Mouse (Mus musculus): ENCODE measurements at regions not wholly inside any gene's neighbourhood (a gene's known extent, or its start where the extent isn't known, plus 50 kb on each side); places are given as distances from the start of the nearest gene placed in this dataset.

- Histone ChIP-seq H3K4me1 (ENCODE audit: control insufficient read depth, insufficient read depth, low read length) (no peaks in the 10 kb centered on the region), H3K4me3 (replicated peaks; ENCODE audit: extremely low read depth, low read depth, low read length) (no peak overlapping the region)
- DNase-seq, result no peak
- no peak for TF ChIP-seq POLR2A (IDR thresholded peaks at IDR 0.05; ENCODE audit: borderline replicate concordance, extremely low read depth, low read depth, low read length)
- no peak for TF ChIP-seq CTCF (IDR thresholded peaks at IDR 0.05; ENCODE audit: insufficient read depth, low read length)
- WGBS, result 63% methylated on average over 1 of the region's 1 CpGs
Observed at GRCm38 (mm10) chr13:69266071-69266470, 266.7 kb upstream of the Adcy2 start.

GRCm38 (mm10) chr13:69272506-69272905 is 261.0 kb upstream of the Nsun2 start:
- TF ChIP-seq POLR2A (IDR thresholded peaks at IDR 0.05; ENCODE audit: borderline replicate concordance, extremely low read depth, low read depth, low read length), result no peak
- no peak for TF ChIP-seq CTCF (IDR thresholded peaks at IDR 0.05; ENCODE audit: insufficient read depth, low read length)
- 27% methylated on average over 3 of the region's 3 CpGs for WGBS
- no peak overlapping the region for H3K4me3 ChIP-seq (replicated peaks; ENCODE audit: extremely low read depth, low read depth, low read length)
- no peaks in the 10 kb centered on the region for H3K4me1 ChIP-seq (ENCODE audit: control insufficient read depth, insufficient read depth, low read length)
- no peak for DNase-seq

GRCm38 (mm10) chr13:69279647-69280046 is 253.9 kb upstream of the Nsun2 start:
- no peak for TF ChIP-seq POLR2A (IDR thresholded peaks at IDR 0.05; ENCODE audit: borderline replicate concordance, extremely low read depth, low read depth, low read length)
- TF ChIP-seq CTCF (IDR thresholded peaks at IDR 0.05; ENCODE audit: insufficient read depth, low read length), result no peak
- 74% methylated on average over 8 of the region's 8 CpGs for WGBS
- H3K4me3 ChIP-seq (replicated peaks; ENCODE audit: extremely low read depth, low read depth, low read length), result no peak overlapping the region
- no peaks in the 10 kb centered on the region for H3K4me1 ChIP-seq (ENCODE audit: control insufficient read depth, insufficient read depth, low read length)
- no peak for DNase-seq

- 79% methylated on average over 1 of the region's 1 CpGs for WGBS
- H3K4me3 ChIP-seq (replicated peaks; ENCODE audit: extremely low read depth, low read depth, low read length), result no peak overlapping the region
- H3K4me1 ChIP-seq (ENCODE audit: control insufficient read depth, insufficient read depth, low read length), result no peaks in the 10 kb centered on the region
- DNase-seq, result no peak
- TF ChIP-seq CTCF (IDR thresholded peaks at IDR 0.05; ENCODE audit: insufficient read depth, low read length), result no peak
- no peak for TF ChIP-seq POLR2A (IDR thresholded peaks at IDR 0.05; ENCODE audit: borderline replicate concordance, extremely low read depth, low read depth, low read length)
Observed at GRCm38 (mm10) chr13:69294483-69294882, 239.1 kb upstream of the Nsun2 start.

- H3K4me3 ChIP-seq (replicated peaks; ENCODE audit: extremely low read depth, low read depth, low read length), result no peak overlapping the region
- no peak for DNase-seq
- 81% methylated on average over 2 of the region's 2 CpGs for WGBS
Observed at GRCm38 (mm10) chr13:69303316-69303715, 230.2 kb upstream of the Nsun2 start.

GRCm38 (mm10) chr13:69330412-69331000 is 203.0 kb upstream of the Nsun2 start:
- no peak for DNase-seq
- TF ChIP-seq POLR2A (IDR thresholded peaks at IDR 0.05; ENCODE audit: borderline replicate concordance, extremely low read depth, low read depth, low read length) (no peak), CTCF (IDR thresholded peaks at IDR 0.05; ENCODE audit: insufficient read depth, low read length) (no peak)
- 57% methylated on average over 8 of the region's 8 CpGs for WGBS
- Histone ChIP-seq H3K4me1 (ENCODE audit: control insufficient read depth, insufficient read depth, low read length) (no peaks in the 10 kb centered on the region), H3K4me3 (replicated peaks; ENCODE audit: extremely low read depth, low read depth, low read length) (no peak overlapping the region)

More at GRCm38 (mm10) chr13:69303316-69303715, 230.2 kb upstream of the Nsun2 start:
- H3K4me1 ChIP-seq (ENCODE audit: control insufficient read depth, insufficient read depth, low read length), result no peaks in the 10 kb centered on the region
- TF ChIP-seq POLR2A (IDR thresholded peaks at IDR 0.05; ENCODE audit: borderline replicate concordance, extremely low read depth, low read depth, low read length) (no peak), CTCF (IDR thresholded peaks at IDR 0.05; ENCODE audit: insufficient read depth, low read length) (no peak)

GRCm38 (mm10) chr13:69331537-69332435 is 201.8 kb upstream of the Nsun2 start:
- no peak for TF ChIP-seq POLR2A (IDR thresholded peaks at IDR 0.05; ENCODE audit: borderline replicate concordance, extremely low read depth, low read depth, low read length)
- no peak for TF ChIP-seq CTCF (IDR thresholded peaks at IDR 0.05; ENCODE audit: insufficient read depth, low read length)
- no peak overlapping the region for H3K4me3 ChIP-seq (replicated peaks; ENCODE audit: extremely low read depth, low read depth, low read length)

GRCm38 (mm10) chr13:69343806-69344205 is 189.7 kb upstream of the Nsun2 start:
- no peak for TF ChIP-seq CTCF (IDR thresholded peaks at IDR 0.05; ENCODE audit: insufficient read depth, low read length)
- no peak for TF ChIP-seq POLR2A (IDR thresholded peaks at IDR 0.05; ENCODE audit: borderline replicate concordance, extremely low read depth, low read depth, low read length)
- Histone ChIP-seq H3K4me1 (ENCODE audit: control insufficient read depth, insufficient read depth, low read length) (no peaks in the 10 kb centered on the region), H3K4me3 (replicated peaks; ENCODE audit: extremely low read depth, low read depth, low read length) (no peak overlapping the region)
- no peak for DNase-seq

More at GRCm38 (mm10) chr13:69331537-69332435, 201.8 kb upstream of the Nsun2 start:
- WGBS, result 60% methylated on average over 19 of the region's 19 CpGs
- H3K4me1 ChIP-seq (ENCODE audit: control insufficient read depth, insufficient read depth, low read length), result no peaks in the 10 kb centered on the region
- no peak for DNase-seq

GRCm38 (mm10) chr13:69357435-69357834 is 176.1 kb upstream of the Nsun2 start:
- TF ChIP-seq POLR2A (IDR thresholded peaks at IDR 0.05; ENCODE audit: borderline replicate concordance, extremely low read depth, low read depth, low read length) (no peak), CTCF (IDR thresholded peaks at IDR 0.05; ENCODE audit: insufficient read depth, low read length) (no peak)
- H3K4me1 ChIP-seq (ENCODE audit: control insufficient read depth, insufficient read depth, low read length), result no peaks in the 10 kb centered on the region
- DNase-seq, result no peak
- 90% methylated on average over 6 of the region's 6 CpGs for WGBS
- H3K4me3 ChIP-seq (replicated peaks; ENCODE audit: extremely low read depth, low read depth, low read length), result no peak overlapping the region

All from lung, adult 2 months (tissue).